Mouse (Mus musculus): ENCODE measurements around the gene Olfr1120. TPM values are rescaled to one million over a fixed set of nuclear protein-coding genes. Genes with fewer than 3 reads are reported as not detected.
"Not testable (repeated sequence)": the region's sequence is repeated elsewhere in the genome, so short reads cannot be mapped to it uniquely, and the experiment has no call there.

Gene Olfr1120
- total RNA-seq (2022) = not detected

- DNase-seq (ENCODE audit: low spot score in 2 of 2) = no peak
These were observed at the start of gene Olfr1120 for GRCm38 (mm10) chr2:87354515-87354914. Gene Olfr1120, plus strand, starts transcription at chr2:87354815.

- no peak for DNase-seq (ENCODE audit: low spot score in 2 of 2)
These were observed 47.3 kb upstream of the Olfr1120 start, which contains the start of gene Olfr1118 for GRCm38 (mm10) chr2:87307281-87307680. Gene Olfr1118, plus strand, starts transcription at chr2:87307581.

GRCm38 (mm10) chr2:87360121-87360520, 5.5 kb downstream of the Olfr1120 start:
- not testable (repeated sequence) for DNase-seq (ENCODE audit: low spot score in 2 of 2)

- DNase-seq (ENCODE audit: low spot score in 2 of 2) = no peak
These were observed 15.0 kb downstream of the Olfr1120 start, which contains the start of gene Olfr1121 for GRCm38 (mm10) chr2:87369595-87369994. Gene Olfr1121, plus strand, starts transcription at chr2:87369895.

- DNase-seq (ENCODE audit: low spot score in 2 of 2) = no peak
These were observed 17.1 kb downstream of the Olfr1120 start for GRCm38 (mm10) chr2:87371726-87372125.

GRCm38 (mm10) chr2:87383935-87384334, 29.3 kb downstream of the Olfr1120 start:
- DNase-seq (ENCODE audit: low spot score in 2 of 2) = no peak

- no peak for DNase-seq (ENCODE audit: low spot score in 2 of 2)
These were observed 30.9 kb downstream of the Olfr1120 start, which contains the start of gene Olfr1122 for GRCm38 (mm10) chr2:87385549-87385948. Gene Olfr1122, plus strand, starts transcription at chr2:87385849.

- not testable (repeated sequence) for DNase-seq (ENCODE audit: low spot score in 2 of 2)
These were observed 39.0 kb downstream of the Olfr1120 start for GRCm38 (mm10) chr2:87393605-87394004.

GRCm38 (mm10) chr2:87394686-87395085, 40.1 kb downstream of the Olfr1120 start:
- not testable (repeated sequence) for DNase-seq (ENCODE audit: low spot score in 2 of 2)

Other genes starting within 250 kb of the Olfr1120 start
- not detected for gene Olfr259, start 240.2 kb upstream of the Olfr1120 start, total RNA-seq (2022)
- not detected for gene Olfr1110, start 214.5 kb upstream of the Olfr1120 start, total RNA-seq (2022)
- not detected for gene Olfr1111, start 202.2 kb upstream of the Olfr1120 start, total RNA-seq (2022)
- not detected for gene Olfr1112, start 167.0 kb upstream of the Olfr1120 start, total RNA-seq (2022)
- not detected for gene Olfr1113, start 145.8 kb upstream of the Olfr1120 start, total RNA-seq (2022)
- gene Olfr1115, start 106.8 kb upstream of the Olfr1120 start, total RNA-seq (2022) = not detected
- not detected for gene Olfr1116, start 87.3 kb upstream of the Olfr1120 start, total RNA-seq (2022)
- gene Olfr1118, start 47.2 kb upstream of the Olfr1120 start, total RNA-seq (2022) = not detected
- gene Olfr1121, start 15.1 kb downstream of the Olfr1120 start, total RNA-seq (2022) = not detected
- not detected for gene Olfr1122, start 31.0 kb downstream of the Olfr1120 start, total RNA-seq (2022)
- not detected for gene Olfr1123, start 61.8 kb downstream of the Olfr1120 start, total RNA-seq (2022)
- gene Olfr1124, start 75.5 kb downstream of the Olfr1120 start, total RNA-seq (2022) = not detected
- not detected for gene Olfr1126, start 99.1 kb downstream of the Olfr1120 start, total RNA-seq (2022)
- gene Pramel7, start 142.3 kb downstream of the Olfr1120 start, total RNA-seq (2022) = not detected
- not detected for gene Pramel6, start 151.8 kb downstream of the Olfr1120 start, total RNA-seq (2022)
- not detected for gene Olfr153, start 177.0 kb downstream of the Olfr1120 start, total RNA-seq (2022)
- not detected for gene Olfr1128, start 190.7 kb downstream of the Olfr1120 start, total RNA-seq (2022)
- not detected for gene Olfr1129, start 219.1 kb downstream of the Olfr1120 start, total RNA-seq (2022)

Data from gastrocnemius, adult 8-10 months (tissue).